Mouse (Mus musculus) midbrain, embryonic 15.5 days (tissue): Measurements from ENCODE around the gene Fras1. TPM values are rescaled to one million over a fixed set of nuclear protein-coding genes. Genes with fewer than 3 reads are reported as not detected.

Experiments used
- ATAC-seq: fragments of 200-750 bp; cut with Nextera tagmentation; replicated peaks from 2 replicates; pipeline ENCODE4 v1.8.0; 2017; ENCODE audit warnings: moderate TSS enrichment
- H3K27ac ChIP-seq: fragments of 300-500 bp; sonication (generic); 2 replicates; pipeline ENCODE4 v1.5.1; 2015; ENCODE audit warnings: mild to moderate bottlenecking, inconsistent platforms
- H3K27me3 ChIP-seq: fragments of 300-500 bp; sonication (generic); replicated peaks from 2 replicates; pipeline ENCODE4 v1.6.1; 2015; ENCODE audit warnings: inconsistent platforms
- H3K36me3 ChIP-seq: fragments of 300-500 bp; sonication (generic); replicated peaks from 2 replicates; pipeline ENCODE4 v1.6.1; 2015; ENCODE audit warnings: inconsistent platforms
- H3K4me1 ChIP-seq: fragments of 300-500 bp; sonication (generic); 2 replicates; pipeline ENCODE4 v1.6.1; 2015; ENCODE audit warnings: inconsistent platforms
- H3K4me2 ChIP-seq: fragments of 300-500 bp; sonication (generic); 2 replicates; pipeline ENCODE4 v1.6.1; 2015; ENCODE audit warnings: inconsistent platforms, mild to moderate bottlenecking, moderate library complexity
- H3K4me3 ChIP-seq: fragments of 300-500 bp; sonication (generic); 2 replicates; pipeline ENCODE4 v1.5.1; 2015; ENCODE audit warnings: mild to moderate bottlenecking, inconsistent platforms
- H3K9ac ChIP-seq: fragments of 300-500 bp; sonication (generic); 2 replicates; pipeline ENCODE4 v1.6.1; 2015; ENCODE audit warnings: mild to moderate bottlenecking, inconsistent platforms
- H3K9me3 ChIP-seq: fragments of 300-500 bp; sonication (generic); 2 replicates; pipeline ENCODE4 v1.6.1; 2016; ENCODE audit warnings: inconsistent platforms
- WGBS: fragments of 180-500 bp; shearing (Covaris S2); methylation state at CpG from one replicate; pipeline ENCODE4 v1.1.7; 2015; ENCODE audit warnings: mixed read lengths; 5-methylcytosine and 5-hydroxymethylcytosine counted together
- polyA plus RNA-seq: library from polyadenylated mRNA; unstranded; fragments of >200 nt; fragmentation: Nextera tagmentation; extraction: Ambion mirVana; gene quantifications from 2 replicates; pipeline ENCODE4 v1.2.1, GENCODE M21; 2015

Gene Fras1
- polyA plus RNA-seq, 1 experiment from 2014 or later: 6.4 TPM

DNA sequence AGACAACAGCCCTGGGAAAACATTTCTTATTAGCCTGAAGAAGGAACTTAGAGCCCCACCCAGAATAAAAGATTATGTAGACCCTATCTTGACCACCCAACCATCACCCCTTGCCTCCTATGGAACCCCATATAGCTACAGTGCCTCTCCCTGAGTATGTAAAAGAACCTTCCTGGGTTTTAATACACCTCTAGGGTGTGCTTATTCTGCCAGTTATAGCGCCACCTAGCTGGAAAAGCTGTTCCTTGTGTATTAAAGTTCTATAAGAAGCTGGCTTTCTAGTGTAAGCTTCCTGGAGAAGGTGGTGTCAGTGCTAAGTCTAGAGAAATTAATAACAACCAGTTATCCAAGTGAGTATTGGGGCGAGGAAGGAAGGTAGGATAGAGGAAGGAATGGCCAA is 303.7 kb downstream of the Fras1 start:
- Histone ChIP-seq H3K9me3 (no peaks in the 10 kb centered on the region), H3K4me3 (no peak overlapping the region), H3K27me3 (no peaks in the 10 kb centered on the region), H3K9ac (no peak overlapping the region), H3K36me3 (no peaks in the 10 kb centered on the region), H3K4me1 (no peaks in the 10 kb centered on the region), H3K27ac (no peak overlapping the region), H3K4me2 (no peak overlapping the region)
- WGBS: 28% methylated on average over 2 of the region's 2 CpGs
- no peak for ATAC-seq

DNA sequence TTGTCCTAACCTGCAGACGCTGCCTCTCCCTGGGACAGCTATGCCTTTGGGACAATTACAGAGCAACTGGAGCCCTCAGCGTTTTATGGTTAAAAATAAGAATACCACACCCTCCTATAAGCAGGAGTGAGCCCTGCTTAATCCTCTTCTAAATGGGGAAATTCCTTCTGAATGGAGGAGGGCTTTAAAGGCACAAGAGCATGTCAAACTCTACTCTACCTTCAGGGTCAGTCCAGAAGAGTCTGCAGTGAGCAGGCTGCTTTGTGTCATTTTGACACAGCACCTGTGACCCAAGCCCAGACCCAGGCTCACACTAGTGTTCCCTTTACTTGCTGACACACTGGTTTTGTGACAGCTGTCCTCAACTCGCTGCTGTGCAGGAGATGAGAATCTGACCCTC is 307.3 kb downstream of the Fras1 start:
- WGBS: 33% methylated on average over 3 of the region's 3 CpGs
- H3K27ac ChIP-seq: no peak overlapping the region

DNA sequence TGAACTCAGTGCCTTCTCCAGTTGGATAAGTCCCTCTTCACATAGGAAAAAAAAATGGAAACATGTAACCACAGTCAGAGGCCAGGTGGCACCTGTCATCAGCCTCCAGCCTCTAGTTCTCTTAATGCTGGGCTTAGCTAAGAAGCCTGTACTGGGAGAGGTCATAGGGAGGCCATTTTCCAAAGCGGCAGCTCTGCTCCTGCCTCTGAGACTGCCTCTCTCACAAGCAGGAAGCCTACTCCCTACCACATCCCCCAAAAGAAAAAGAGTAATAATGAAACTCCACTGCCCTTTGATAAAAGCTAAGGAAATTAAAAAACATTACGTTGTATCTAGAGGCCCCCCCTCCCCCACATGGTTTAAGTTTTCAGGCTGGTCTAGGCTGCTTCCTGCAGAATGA is 309.0 kb downstream of the Fras1 start:
- H3K9ac ChIP-seq: no peak overlapping the region
- 88% methylated on average over 2 of the region's 2 CpGs for WGBS

More for the DNA sequence above, 307.3 kb downstream of the Fras1 start:
- Histone ChIP-seq H3K4me2 (no peak overlapping the region), H3K4me1 (no peaks in the 10 kb centered on the region), H3K9me3 (no peaks in the 10 kb centered on the region), H3K4me3 (no peak overlapping the region), H3K9ac (no peak overlapping the region), H3K36me3 (no peaks in the 10 kb centered on the region), H3K27me3 (no peaks in the 10 kb centered on the region)
- ATAC-seq: no peak

DNA sequence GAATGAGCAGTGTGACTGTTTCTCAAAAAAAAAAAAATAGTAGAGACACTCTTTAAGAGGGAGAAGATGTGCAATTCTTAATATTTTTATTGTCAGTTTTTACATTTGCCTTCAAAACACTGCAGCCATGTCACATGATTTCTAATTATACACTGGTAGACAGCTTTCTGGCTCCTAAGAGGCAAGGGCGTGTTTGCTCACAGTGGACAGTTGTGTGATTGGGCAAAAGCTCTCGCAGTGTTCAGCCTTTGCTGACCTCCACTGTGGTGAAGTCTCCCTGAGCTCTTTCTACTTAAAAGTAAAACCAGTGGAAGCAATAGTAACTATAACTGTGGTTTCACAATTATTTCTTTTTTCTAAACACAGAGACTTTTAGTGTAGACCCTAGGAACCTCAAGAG is 315.1 kb downstream of the Fras1 start:
- H3K4me3 ChIP-seq: no peak overlapping the region
- H3K36me3 ChIP-seq: no peaks in the 10 kb centered on the region
- 85% methylated on average over 2 of the region's 2 CpGs for WGBS
- no peaks in the 10 kb centered on the region for H3K27me3 ChIP-seq
- H3K4me2 ChIP-seq: no peak overlapping the region
- H3K4me1 ChIP-seq: no peaks in the 10 kb centered on the region; the same call in 1 of the 2 replicates
- no peak overlapping the region for H3K9ac ChIP-seq
- ATAC-seq: no peak
- H3K27ac ChIP-seq: no peak overlapping the region
- no peaks in the 10 kb centered on the region for H3K9me3 ChIP-seq

More for the DNA sequence above, 309.0 kb downstream of the Fras1 start:
- Histone ChIP-seq H3K27ac (no peak overlapping the region), H3K27me3 (no peaks in the 10 kb centered on the region), H3K4me3 (no peak overlapping the region), H3K4me1 (no peaks in the 10 kb centered on the region), H3K36me3 (no peaks in the 10 kb centered on the region), H3K4me2 (no peak overlapping the region), H3K9me3 (no peaks in the 10 kb centered on the region)
- ATAC-seq: no peak

DNA sequence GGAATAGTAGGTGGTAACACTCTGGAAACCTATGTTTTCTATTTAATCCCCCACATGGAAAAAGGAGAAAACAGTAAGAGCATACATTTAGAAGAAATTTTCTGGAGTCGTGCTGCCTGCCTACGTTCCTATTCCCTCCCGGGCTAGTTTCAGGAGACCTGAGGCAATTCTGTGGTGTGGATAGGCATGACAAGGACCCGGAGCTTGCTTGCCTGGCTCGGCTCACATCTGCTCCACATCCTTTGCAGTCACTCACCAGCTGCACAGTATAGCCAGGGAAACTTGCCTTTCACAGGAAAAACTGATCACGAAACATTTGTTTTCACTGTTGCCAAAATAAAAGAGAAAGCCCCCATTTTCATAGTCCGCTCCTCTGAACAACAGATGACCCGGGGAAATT is 325.2 kb downstream of the Fras1 start:
- Histone ChIP-seq H3K9me3 (no peaks in the 10 kb centered on the region), H3K4me2 (no peak overlapping the region), H3K9ac (no peak overlapping the region), H3K4me3 (no peak overlapping the region), H3K27me3 (no peaks in the 10 kb centered on the region), H3K27ac (no peak overlapping the region), H3K36me3 (no peaks in the 10 kb centered on the region), H3K4me1 (peaks cover 21% of the 10 kb centered on the region)
- ATAC-seq: no peak
- 74% methylated on average over 8 of the region's 8 CpGs for WGBS

DNA sequence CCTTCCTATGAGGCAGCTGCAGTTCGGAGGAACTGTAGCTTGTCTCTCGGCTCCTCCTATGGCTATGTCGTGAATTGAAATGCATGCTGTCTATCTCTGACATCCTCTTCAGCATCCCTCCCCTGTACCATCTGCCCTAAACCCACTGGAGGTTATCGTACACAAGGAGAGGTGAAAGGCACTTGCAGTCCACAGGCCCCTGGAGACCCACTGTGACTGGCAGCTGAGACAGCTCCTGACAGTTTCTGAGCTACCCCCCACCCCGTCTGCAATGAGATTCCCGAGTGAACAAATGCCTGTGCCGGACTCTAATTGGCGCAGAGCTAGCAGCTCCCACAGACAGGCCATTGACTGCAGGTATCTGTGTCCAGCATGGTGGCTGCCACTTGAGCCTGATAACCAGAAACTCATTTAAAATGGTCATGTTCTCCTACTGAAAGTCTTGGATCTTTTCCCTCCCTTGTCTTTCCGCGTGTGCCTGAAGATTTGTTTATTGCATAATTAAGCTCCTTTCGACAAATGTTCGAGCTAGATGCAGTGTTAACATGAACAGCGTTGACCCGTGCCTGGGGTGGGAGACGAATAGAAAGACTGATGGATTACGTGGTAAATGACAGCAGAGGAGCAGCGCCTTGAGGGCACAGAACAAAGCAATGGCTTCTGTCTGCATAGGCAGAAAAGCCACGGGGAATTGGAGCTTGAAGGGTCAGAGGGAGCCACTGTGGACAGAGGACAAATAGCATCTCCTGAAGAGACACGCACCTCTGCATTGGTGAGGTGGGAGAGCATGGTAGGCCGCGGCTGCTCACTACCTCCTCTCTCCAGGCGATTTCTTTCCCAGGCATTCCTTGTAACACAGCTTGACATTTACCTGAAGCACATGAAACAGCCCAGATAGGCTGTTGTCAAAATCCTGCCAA is 329.2 kb downstream of the Fras1 start:
- H3K4me3 ChIP-seq: no peak overlapping the region
- peak overlapping the region; percentile 0; the same call in 1 of the 2 replicates for H3K4me2 ChIP-seq
- peak; percentile 84 for ATAC-seq
- no peaks in the 10 kb centered on the region for H3K9me3 ChIP-seq
- peak overlapping the region; percentile 15 for H3K27ac ChIP-seq
- H3K9ac ChIP-seq: no peak overlapping the region
- H3K27me3 ChIP-seq: no peaks in the 10 kb centered on the region
- H3K36me3 ChIP-seq: no peaks in the 10 kb centered on the region
- WGBS: 28% methylated on average over 22 of the region's 22 CpGs
- peaks cover 21% of the 10 kb centered on the region for H3K4me1 ChIP-seq

DNA sequence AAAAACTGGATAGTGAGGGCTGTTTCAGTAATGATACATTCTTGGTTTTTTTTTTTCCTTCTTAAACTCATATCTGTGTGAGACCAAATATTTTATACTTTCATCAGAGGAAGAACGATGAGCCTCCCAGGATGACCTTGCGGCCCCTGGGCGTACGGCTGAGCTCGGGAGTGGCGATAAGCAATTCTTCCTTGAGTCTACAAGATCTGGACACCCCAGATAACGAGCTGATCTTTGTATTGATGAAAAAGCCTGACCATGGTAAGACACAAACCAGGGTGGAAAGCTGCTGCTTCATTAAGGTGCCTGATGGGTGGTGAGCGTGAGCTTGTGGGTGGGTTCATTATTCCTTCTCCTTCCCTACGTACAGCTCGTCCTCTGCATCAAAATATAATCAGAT is 334.8 kb downstream of the Fras1 start:
- Histone ChIP-seq H3K4me1 (peaks cover 5% of the 10 kb centered on the region), H3K27me3 (no peaks in the 10 kb centered on the region), H3K4me3 (no peak overlapping the region), H3K4me2 (no peak overlapping the region), H3K27ac (no peak overlapping the region), H3K36me3 (no peaks in the 10 kb centered on the region), H3K9me3 (no peaks in the 10 kb centered on the region), H3K9ac (no peak overlapping the region)
- WGBS: 66% methylated on average over 10 of the region's 10 CpGs
- ATAC-seq: 0 out of 2 replicates have a peak, but pooled peaks have one; percentile 22

DNA sequence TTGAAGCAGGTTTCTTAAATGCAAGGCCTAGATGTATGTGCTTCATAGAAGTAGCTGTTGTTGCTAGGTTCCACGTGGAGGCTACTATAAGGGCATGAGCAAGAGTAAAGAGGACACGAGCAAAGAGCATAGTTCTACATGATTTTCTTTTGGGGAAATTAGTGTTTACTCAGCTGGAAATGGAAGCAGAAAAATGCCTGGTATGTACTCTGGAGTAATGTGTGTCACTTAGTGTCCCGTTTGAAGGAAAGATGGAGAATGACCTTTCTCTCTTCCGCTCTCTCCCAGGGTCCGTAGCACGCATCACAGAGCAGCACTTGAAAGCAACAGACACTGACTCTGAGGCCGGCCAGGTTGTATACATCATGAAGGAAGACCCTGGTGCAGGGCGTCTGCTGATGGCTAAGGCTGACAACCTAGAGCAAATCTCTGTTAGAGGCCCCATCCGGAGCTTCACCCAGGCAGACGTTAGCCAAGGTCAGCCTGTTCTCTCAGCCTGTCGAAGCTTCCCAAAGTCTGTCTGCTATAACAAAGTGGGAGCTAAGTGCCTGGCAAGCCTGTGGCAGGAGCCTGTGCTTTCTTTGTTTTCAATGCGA is 338.4 kb downstream of the Fras1 start:
- 69% methylated on average over 12 of the region's 12 CpGs for whole genome bisulfite sequencing
- Histone ChIP-seq H3K4me3 (no peak overlapping the region), H3K4me1 (peaks cover 18% of the 10 kb centered on the region), H3K36me3 (no peaks in the 10 kb centered on the region), H3K9ac (no peak overlapping the region), H3K27ac (0 out of 2 replicates have a peak overlapping the region, but pooled peaks have one; percentile 25), H3K4me2 (no peak overlapping the region), H3K27me3 (no peaks in the 10 kb centered on the region), H3K9me3 (no peaks in the 10 kb centered on the region)
- no peak for ATAC-seq

DNA sequence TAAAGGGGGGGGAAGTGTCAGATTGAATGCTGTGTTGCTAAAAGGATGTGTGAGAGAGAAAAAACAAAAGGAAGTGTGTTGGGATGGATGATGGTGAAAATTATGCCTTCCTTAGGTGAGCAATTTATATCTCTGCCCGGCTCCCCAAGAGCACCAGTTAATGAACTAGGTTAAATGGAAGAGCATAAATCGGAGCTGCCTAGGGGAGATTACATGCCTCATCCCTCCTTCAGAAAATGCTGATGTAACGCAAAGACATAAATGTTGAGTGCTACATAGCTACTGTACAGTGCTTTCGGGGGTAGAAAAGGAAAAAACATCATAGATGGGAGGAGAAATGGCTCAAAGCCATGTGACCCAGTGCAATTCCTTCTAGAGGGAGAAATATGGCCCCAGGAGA is 339.0 kb downstream of the Fras1 start:
- Histone ChIP-seq H3K4me3 (no peak overlapping the region), H3K36me3 (no peaks in the 10 kb centered on the region), H3K4me1 (peaks cover 19% of the 10 kb centered on the region), H3K9me3 (no peaks in the 10 kb centered on the region), H3K4me2 (no peak overlapping the region), H3K27me3 (no peaks in the 10 kb centered on the region), H3K9ac (no peak overlapping the region), H3K27ac (0 out of 2 replicates have a peak overlapping the region, but pooled peaks have one; percentile 25)
- WGBS: 72% methylated on average over 4 of the region's 4 CpGs
- ATAC-seq: no peak

DNA sequence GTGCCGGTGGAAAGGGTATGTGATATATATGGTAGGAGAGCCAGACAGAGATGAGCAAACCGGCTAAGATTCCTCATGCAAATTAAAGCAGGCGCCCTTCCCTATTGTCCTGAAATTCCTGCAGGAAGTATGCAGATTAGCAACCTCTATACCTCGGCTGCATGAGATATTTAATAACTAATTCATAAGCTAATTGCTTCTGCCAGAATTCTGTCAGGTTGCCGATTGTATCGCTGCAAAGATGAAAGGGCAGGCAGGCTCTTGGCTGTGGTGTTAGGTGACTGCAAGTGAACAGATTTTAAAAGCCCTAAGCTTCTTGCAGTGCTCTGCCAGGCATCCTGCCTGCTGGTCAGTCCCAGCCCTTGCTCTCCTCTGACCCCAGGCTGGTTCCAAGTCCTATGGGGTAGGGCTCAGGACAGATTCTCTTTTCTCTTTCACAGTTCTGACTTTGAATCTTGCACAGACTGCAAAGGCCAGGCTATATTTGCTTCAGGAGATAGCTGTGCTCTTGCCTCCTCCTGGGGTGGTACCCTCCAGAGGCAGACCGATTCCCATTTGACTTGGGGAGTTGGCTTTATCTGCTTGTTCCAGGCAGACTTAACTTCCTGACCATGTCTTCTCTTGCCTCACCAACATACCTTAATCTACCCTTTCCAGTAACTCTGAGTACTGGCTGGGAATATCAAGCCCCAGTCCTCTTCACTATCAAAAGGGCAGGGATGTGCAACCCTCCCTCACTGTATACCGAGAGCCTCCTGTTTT is 342.7 kb downstream of the Fras1 start:
- H3K9me3 ChIP-seq: no peaks in the 10 kb centered on the region
- H3K4me1 ChIP-seq: peaks cover 19% of the 10 kb centered on the region
- no peak overlapping the region for H3K4me3 ChIP-seq
- H3K36me3 ChIP-seq: no peaks in the 10 kb centered on the region
- ATAC-seq: peak; percentile 86
- peak overlapping the region; percentile 68 for H3K27ac ChIP-seq
- H3K4me2 ChIP-seq: 0 out of 2 replicates have a peak overlapping the region, but pooled peaks have one; percentile 7
- H3K27me3 ChIP-seq: no peaks in the 10 kb centered on the region
- WGBS: 30% methylated on average over 8 of the region's 8 CpGs
- no peak overlapping the region for H3K9ac ChIP-seq

DNA sequence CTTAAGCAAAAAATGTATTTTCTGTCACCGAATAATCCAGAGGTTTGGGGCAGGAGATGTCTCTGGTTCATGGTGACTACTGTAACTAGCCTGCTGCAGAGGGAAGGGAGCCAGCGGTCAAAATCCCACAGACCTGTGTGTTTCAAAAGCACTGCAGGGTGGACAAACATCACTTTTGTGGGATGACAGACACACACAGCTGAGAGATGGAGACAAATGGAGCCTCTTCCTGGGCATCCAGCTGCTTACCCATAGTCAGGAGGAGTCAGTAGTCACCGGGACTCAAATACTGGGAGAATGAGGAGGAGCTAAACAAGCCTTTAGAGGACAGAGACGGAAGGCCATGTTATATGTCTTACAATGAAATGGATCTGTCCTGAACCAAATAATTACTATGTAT is 343.9 kb downstream of the Fras1 start:
- no peaks in the 10 kb centered on the region for H3K27me3 ChIP-seq
- H3K36me3 ChIP-seq: no peaks in the 10 kb centered on the region
- H3K4me3 ChIP-seq: no peak overlapping the region
- H3K9ac ChIP-seq: no peak overlapping the region
- H3K4me2 ChIP-seq: no peak overlapping the region
- H3K4me1 ChIP-seq: peaks cover 19% of the 10 kb centered on the region
- H3K27ac ChIP-seq: no peak overlapping the region
- ATAC-seq: no peak
- no peaks in the 10 kb centered on the region for H3K9me3 ChIP-seq
- WGBS: 87% methylated on average over 4 of the region's 4 CpGs

DNA sequence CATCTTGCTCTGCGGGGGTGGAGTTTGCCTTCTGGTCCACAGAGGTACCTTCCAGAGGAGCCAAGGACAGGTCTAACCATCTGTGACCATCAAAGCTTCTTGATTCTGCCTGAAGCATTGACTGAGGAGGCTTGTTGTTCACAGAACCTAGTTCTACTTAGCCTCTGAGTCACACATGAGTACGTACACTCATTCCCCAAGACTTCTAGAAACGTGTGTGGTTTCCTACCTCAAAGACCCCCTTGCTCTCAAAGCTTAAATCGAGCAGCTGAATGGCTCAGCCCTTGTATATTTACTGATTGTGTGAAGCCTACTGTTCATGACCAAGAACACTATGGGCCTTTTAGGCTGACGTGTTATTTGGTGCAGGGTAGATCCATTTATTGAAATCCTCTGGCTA is 344.8 kb downstream of the Fras1 start:
- H3K27ac ChIP-seq: no peak overlapping the region
- H3K4me3 ChIP-seq: no peak overlapping the region
- no peak overlapping the region for H3K9ac ChIP-seq
- 94% methylated on average over 5 of the region's 5 CpGs for WGBS
- H3K9me3 ChIP-seq: no peaks in the 10 kb centered on the region
- no peak for ATAC-seq
- H3K4me1 ChIP-seq: peaks cover 19% of the 10 kb centered on the region
- no peaks in the 10 kb centered on the region for H3K27me3 ChIP-seq
- H3K4me2 ChIP-seq: no peak overlapping the region
- H3K36me3 ChIP-seq: no peaks in the 10 kb centered on the region
